Mouse (Mus musculus) MEL (cell line): ENCODE measurements around the gene Klf13. TPM values are rescaled to one million over a fixed set of nuclear protein-coding genes. Genes with fewer than 3 reads are reported as not detected.

Experiments used
- DNase-seq: peaks from one replicate; pipeline ENCODE4 v3.0.0; 2011; ENCODE audit warnings: low read depth, low spot score
- H3K27ac ChIP-seq: 2 replicates; pipeline ENCODE4 v1.5.1; 2012; ENCODE audit warnings: low read depth, mild to moderate bottlenecking, control low read depth, low read length, moderate library complexity; ENCODE audit not compliant: control insufficient read depth
- H3K27me3 ChIP-seq, 2 experiments: fragments of 150-350 bp in 1 of 2; sonication (generic) in 1 of 2; 2 replicates each; pipeline ENCODE4 v1.6.1; 2012; ENCODE audit warnings: low read length in 2 of 2, mild to moderate bottlenecking in 2 of 2, improper control_type of control experiment in 1 of 2, moderate library complexity in 1 of 2; ENCODE audit not compliant: insufficient read depth in 2 of 2, control insufficient read depth in 1 of 2
- H3K36me3 ChIP-seq, 2 experiments: 2 replicates each; pipeline ENCODE4 v1.6.1; 2012 to 2014; ENCODE audit warnings: low read length in 2 of 2, improper control_type of control experiment in 1 of 2, inconsistent platforms in 1 of 2, mild to moderate bottlenecking in 1 of 2; ENCODE audit not compliant: insufficient read depth in 2 of 2, control insufficient read depth in 1 of 2
- H3K4me1 ChIP-seq, 2 experiments: fragments of 150-350 bp in 1 of 2; sonication (generic) in 1 of 2; 2 replicates each; pipeline ENCODE4 v1.6.1; 2012; ENCODE audit warnings: low read length in 2 of 2, improper control_type of control experiment in 1 of 2, mild to moderate bottlenecking in 1 of 2; ENCODE audit not compliant: insufficient read depth in 2 of 2, control insufficient read depth in 1 of 2
- H3K4me3 ChIP-seq, 2 experiments: fragments of 150-350 bp in 1 of 2; sonication (generic) in 1 of 2; 2 replicates each; pipeline ENCODE4 v1.5.1; 2012; ENCODE audit warnings: low read depth in 2 of 2, low read length in 2 of 2, mild to moderate bottlenecking in 2 of 2, moderate library complexity in 2 of 2, control low read depth in 1 of 2, improper control_type of control experiment in 1 of 2; ENCODE audit not compliant: control insufficient read depth in 1 of 2, insufficient read depth in 1 of 2
- H3K79me2 ChIP-seq: 2 replicates; pipeline ENCODE4 v1.6.1; 2012; ENCODE audit warnings: mild to moderate bottlenecking, low read length, moderate library complexity; ENCODE audit not compliant: control insufficient read depth, poor library complexity, insufficient read depth
- H3K9ac ChIP-seq: 2 replicates; pipeline ENCODE4 v1.6.1; 2012; ENCODE audit warnings: low read depth, mild to moderate bottlenecking, control low read depth, low read length, moderate library complexity; ENCODE audit not compliant: control insufficient read depth, poor library complexity, severe bottlenecking
- H3K9me3 ChIP-seq: fragments of 150-350 bp; sonication (generic); replicated peaks from 2 replicates; pipeline ENCODE4 v1.6.1; 2012; ENCODE audit warnings: mild to moderate bottlenecking, low read length, improper control_type of control experiment, moderate library complexity; ENCODE audit not compliant: insufficient read depth
- BHLHE40 ChIP-seq: IDR thresholded peaks from 2 replicates; pipeline ENCODE4 v1.6.1; 2012; ENCODE audit warnings: low read depth, mild to moderate bottlenecking, inconsistent platforms, low read length, improper control_type of control experiment, borderline replicate concordance
- CHD1 ChIP-seq: IDR thresholded peaks from 2 replicates; pipeline ENCODE4 v1.6.1; 2012; ENCODE audit warnings: low read depth, mild to moderate bottlenecking, inconsistent platforms, low read length, improper control_type of control experiment
- CTCF ChIP-seq, 3 experiments: IDR thresholded peaks in 2 of 3; conservative IDR thresholded peaks in 1 of 3; 2 replicates each; pipeline ENCODE4 v1.5.1; 2011 to 2012; ENCODE audit warnings: low read length in 3 of 3, low read depth in 2 of 3, mild to moderate bottlenecking in 2 of 3, improper control_type of control experiment in 1 of 3, inconsistent platforms in 1 of 3, mixed read lengths in 1 of 3, moderate library complexity in 1 of 3; ENCODE audit not compliant: control insufficient read depth in 1 of 3, insufficient read depth in 1 of 3, poor library complexity in 1 of 3, severe bottlenecking in 1 of 3
- ELF1 ChIP-seq: IDR thresholded peaks from 2 replicates; pipeline ENCODE4 v1.6.1; 2014; ENCODE audit warnings: low read depth, mild to moderate bottlenecking, inconsistent platforms, low read length, improper control_type of control experiment, moderate library complexity
- EP300 ChIP-seq, 2 experiments: IDR thresholded peaks; 2 replicates each; pipeline ENCODE4 v1.6.1; 2011; ENCODE audit warnings: improper control_type of control experiment in 2 of 2, low read length in 2 of 2, low read depth in 1 of 2, mild to moderate bottlenecking in 1 of 2
- ETS1 ChIP-seq: IDR thresholded peaks from 2 replicates; pipeline ENCODE4 v1.6.1; 2012; ENCODE audit warnings: low read depth, mild to moderate bottlenecking, inconsistent platforms, low read length, improper control_type of control experiment, moderate library complexity
- HCFC1 ChIP-seq: IDR thresholded peaks from 2 replicates; pipeline ENCODE4 v1.6.1; 2012; ENCODE audit warnings: low read depth, mild to moderate bottlenecking, inconsistent platforms, low read length, improper control_type of control experiment, moderate library complexity
- KAT2A ChIP-seq: conservative IDR thresholded peaks from 2 replicates; pipeline ENCODE4 v1.6.1; 2012; ENCODE audit warnings: low read depth, low read length, improper control_type of control experiment, inconsistent platforms
- MAFK ChIP-seq: IDR thresholded peaks from 2 replicates; pipeline ENCODE4 v1.6.1; 2011; ENCODE audit warnings: low read depth, mild to moderate bottlenecking, low read length, improper control_type of control experiment, borderline replicate concordance
- MAX ChIP-seq: IDR thresholded peaks from 2 replicates; pipeline ENCODE4 v1.6.1; 2011; ENCODE audit warnings: low read length, improper control_type of control experiment
- MXI1 ChIP-seq: IDR thresholded peaks from 2 replicates; pipeline ENCODE4 v1.6.1; 2011; ENCODE audit warnings: mild to moderate bottlenecking, low read depth, low read length, improper control_type of control experiment
- MYB ChIP-seq: IDR thresholded peaks from 2 replicates; pipeline ENCODE4 v1.6.1; 2011; ENCODE audit warnings: mild to moderate bottlenecking, low read depth, low read length, improper control_type of control experiment
- POLR2A ChIP-seq, 2 experiments: IDR thresholded peaks; 2 replicates each; pipeline ENCODE4 v1.6.1; 2011 to 2012; ENCODE audit warnings: low read length in 2 of 2, mild to moderate bottlenecking in 2 of 2, control low read depth in 1 of 2, improper control_type of control experiment in 1 of 2, low read depth in 1 of 2, moderate library complexity in 1 of 2; ENCODE audit not compliant: control insufficient read depth in 1 of 2, insufficient read depth in 1 of 2, poor library complexity in 1 of 2
- POLR2AphosphoS5 ChIP-seq: IDR thresholded peaks from 2 replicates; pipeline ENCODE4 v1.6.1; 2012; ENCODE audit warnings: low read depth, borderline replicate concordance, mild to moderate bottlenecking, inconsistent platforms, low read length, moderate library complexity, mixed read lengths
- RAD21 ChIP-seq: IDR thresholded peaks from 2 replicates; pipeline ENCODE4 v1.6.1; 2011; ENCODE audit warnings: mild to moderate bottlenecking, low read depth, low read length, improper control_type of control experiment
- SMC3 ChIP-seq: IDR thresholded peaks from 2 replicates; pipeline ENCODE4 v1.6.1; 2011; ENCODE audit warnings: low read depth, low read length, improper control_type of control experiment
- TAL1 ChIP-seq: IDR thresholded peaks from 2 replicates; pipeline ENCODE4 v1.6.1; 2012; ENCODE audit warnings: mild to moderate bottlenecking, inconsistent platforms, low read length, moderate library complexity, mixed read lengths
- TBP ChIP-seq: IDR thresholded peaks from 2 replicates; pipeline ENCODE4 v1.8.0; 2011; ENCODE audit warnings: low read depth, low read length, improper control_type of control experiment
- TCF12 ChIP-seq: IDR thresholded peaks from 2 replicates; pipeline ENCODE4 v1.6.1; 2014; ENCODE audit warnings: low read depth, mild to moderate bottlenecking, inconsistent platforms, low read length, improper control_type of control experiment, moderate library complexity
- USF1 ChIP-seq: IDR thresholded peaks from 2 replicates; pipeline ENCODE4 v1.6.1; 2014; ENCODE audit warnings: low read depth, mild to moderate bottlenecking, inconsistent platforms, low read length, improper control_type of control experiment, moderate library complexity
- USF2 ChIP-seq, 2 experiments: IDR thresholded peaks; 2 replicates each; pipeline ENCODE4 v1.6.1; 2011 to 2012; ENCODE audit warnings: improper control_type of control experiment in 2 of 2, low read length in 2 of 2, borderline replicate concordance in 1 of 2, inconsistent platforms in 1 of 2, low read depth in 1 of 2, mild to moderate bottlenecking in 1 of 2; ENCODE audit not compliant: insufficient read depth in 1 of 2
- ZC3H11A ChIP-seq: IDR thresholded peaks from 2 replicates; pipeline ENCODE4 v1.6.1; 2012; ENCODE audit warnings: low read depth, mild to moderate bottlenecking, inconsistent platforms, low read length, improper control_type of control experiment
- ZKSCAN1 ChIP-seq: IDR thresholded peaks from 2 replicates; pipeline ENCODE4 v1.6.1; 2012; ENCODE audit warnings: low read depth, mild to moderate bottlenecking, inconsistent platforms, low read length, improper control_type of control experiment, moderate library complexity
- ZMIZ1 ChIP-seq: IDR thresholded peaks from 2 replicates; pipeline ENCODE4 v1.6.1; 2012; ENCODE audit warnings: low read depth, mild to moderate bottlenecking, inconsistent platforms, low read length, improper control_type of control experiment, moderate library complexity
- ZNF384 ChIP-seq: IDR thresholded peaks from 2 replicates; pipeline ENCODE4 v1.6.1; 2012; ENCODE audit warnings: low read depth, mild to moderate bottlenecking, inconsistent platforms, low read length, improper control_type of control experiment
- polyA plus RNA-seq, 2 experiments: library from polyadenylated mRNA; stranded (reverse) in 1 of 2; unstranded in 1 of 2; fragments of >175 nt in 1 of 2; fragments of >200 nt in 1 of 2; gene quantifications; 2 replicates each; pipeline versions ENCODE4 v1.2.1 to v1.2.4; 2012; ENCODE audit warnings: low replicate concordance in 2 of 2, low read depth in 1 of 2; ENCODE audit not compliant: insufficient read length in 2 of 2, insufficient read depth in 1 of 2, missing spikeins in 1 of 2
- total RNA-seq: library from RNA; depleted of rRNA; stranded (reverse); fragments of 300-350 nt; gene quantifications from 2 replicates; pipeline ENCODE4 v1.2.3, GENCODE M21; 2012

Gene Klf13
- total and polyA plus RNA-seq, 3 experiments: 21.6 to 118 (median 26.9) TPM

DNA sequence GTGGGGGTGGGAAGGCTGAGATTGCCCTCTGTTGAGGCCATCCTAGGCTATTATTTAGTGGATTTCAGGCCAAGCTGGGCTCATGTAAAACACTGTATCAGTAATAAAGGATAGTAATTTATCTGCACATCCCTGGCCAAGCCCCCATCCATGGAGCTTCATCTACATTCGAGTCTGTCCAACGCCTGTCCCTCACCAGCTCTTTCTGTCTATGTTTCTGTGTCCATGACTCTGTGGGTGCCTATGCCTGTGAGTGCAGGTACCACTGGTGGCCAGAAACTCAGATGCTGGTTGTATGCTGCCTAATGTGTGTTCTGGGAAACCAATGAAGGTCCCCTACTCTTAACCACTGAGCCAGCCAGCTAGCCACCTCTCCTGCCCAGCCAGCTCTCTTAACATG lies 38.3 kb downstream of the Klf13 start:
- no peak for TF ChIP-seq TAL1
- peaks cover 16 to 27% of the 10 kb centered on the region in 2 experiments for H3K4me1 ChIP-seq

DNA sequence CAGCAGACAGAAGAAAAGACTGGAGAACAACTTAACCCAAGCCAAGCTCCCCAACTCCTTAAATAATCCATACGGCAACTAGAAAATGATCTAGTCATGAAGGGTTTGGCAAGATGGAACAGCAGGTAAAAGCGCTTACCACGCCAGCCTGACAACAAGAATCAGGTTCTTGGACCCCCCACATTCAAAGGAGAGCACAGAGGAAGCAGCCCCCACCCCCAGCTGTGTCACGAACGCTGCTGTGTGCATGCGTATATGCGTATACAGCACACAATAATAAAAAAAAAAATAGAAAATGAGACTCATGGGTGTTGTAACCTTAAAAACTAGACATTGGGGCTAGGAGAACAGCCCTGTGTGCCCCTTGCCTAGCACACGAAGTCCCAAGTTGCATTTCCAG lies 38.8 kb downstream of the Klf13 start:
- TF ChIP-seq ETS1: no peak
- no peak for TF ChIP-seq TBP
- no peak for TF ChIP-seq ELF1
- TF ChIP-seq TCF12: no peak
- no peak for TF ChIP-seq EP300 (IDR thresholded peaks at IDR 0.05; ENCODE audit: low read depth in 1 of 2, low read length in 2 of 2)
- no peak for TF ChIP-seq RAD21
- no peak for TF ChIP-seq MYB
- no peak for TF ChIP-seq USF1
- no peak for TF ChIP-seq ZC3H11A
- Histone ChIP-seq H3K4me1 (peaks cover 14 to 23% of the 10 kb centered on the region in 2 experiments), H3K9ac (no peak overlapping the region)

More for the DNA sequence above, 38.3 kb downstream of the Klf13 start:
- H3K79me2 ChIP-seq: peaks cover 39% of the 10 kb centered on the region
- no peak for DNase-seq
- H3K27me3 ChIP-seq: no peaks in the 10 kb centered on the region
- H3K4me3 ChIP-seq: no peak overlapping the region
- no peak overlapping the region for H3K9ac ChIP-seq
- H3K9me3 ChIP-seq: no peaks in the 10 kb centered on the region
- no peak overlapping the region for H3K27ac ChIP-seq
- H3K36me3 ChIP-seq: peaks cover 0 to 20% of the 10 kb centered on the region in 2 experiments; a peak in 2 of 4 replicates

DNA sequence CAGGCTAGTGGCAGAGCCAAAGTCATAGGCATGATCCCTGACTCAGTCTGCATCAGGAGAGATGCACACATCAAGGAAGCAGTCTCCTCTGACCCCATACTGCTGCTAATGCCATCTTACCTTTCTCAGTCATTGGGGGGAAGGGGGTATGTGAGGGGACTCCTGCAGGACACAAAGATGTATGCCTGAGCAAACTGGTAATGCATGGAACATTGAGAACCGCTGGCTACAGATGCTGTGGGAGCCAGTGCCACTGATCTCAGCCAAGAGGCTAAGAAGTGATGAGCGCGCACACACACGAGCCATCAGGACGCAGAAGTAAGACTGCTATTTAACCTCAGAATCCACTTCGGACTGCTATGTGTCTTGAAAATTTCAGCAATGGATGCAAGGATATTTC lies 40.5 kb downstream of the Klf13 start:
- H3K9me3 ChIP-seq: no peaks in the 10 kb centered on the region
- H3K27me3 ChIP-seq: no peaks in the 10 kb centered on the region
- peaks cover 0 to 17% of the 10 kb centered on the region in 2 experiments; a peak in 2 of 4 replicates for H3K36me3 ChIP-seq
- H3K4me1 ChIP-seq: peaks cover 12 to 23% of the 10 kb centered on the region in 2 experiments; a peak in 3 of 4 replicates
- no peak overlapping the region for H3K4me3 ChIP-seq
- DNase-seq: no peak
- no peak for TF ChIP-seq ZMIZ1
- TF ChIP-seq POLR2AphosphoS5: no peak
- TF ChIP-seq CHD1: no peak
- no peak for TF ChIP-seq ZKSCAN1
- no peak for TF ChIP-seq HCFC1
- TF ChIP-seq ZNF384: no peak
- no peak for TF ChIP-seq CTCF (IDR thresholded peaks at IDR 0.05 in 2 of 3, conservative IDR thresholded peaks at IDR 0.05 in 1 of 3; ENCODE audit: control insufficient read depth in 1 of 3, insufficient read depth in 1 of 3, low read depth in 2 of 3, low read length in 3 of 3, poor library complexity in 1 of 3, severe bottlenecking in 1 of 3)
- no peak for TF ChIP-seq BHLHE40
- no peak for TF ChIP-seq USF2 (IDR thresholded peaks at IDR 0.05; ENCODE audit: borderline replicate concordance in 1 of 2, insufficient read depth in 1 of 2, low read depth in 1 of 2, low read length in 2 of 2)
- TF ChIP-seq USF1: no peak
- TF ChIP-seq POLR2A (IDR thresholded peaks at IDR 0.05; ENCODE audit: control insufficient read depth in 1 of 2, insufficient read depth in 1 of 2, low read depth in 1 of 2, low read length in 2 of 2, poor library complexity in 1 of 2): no peak
- TF ChIP-seq SMC3: no peak
- TF ChIP-seq ETS1: no peak
- no peak for TF ChIP-seq MAFK
- TF ChIP-seq MAX: no peak
- TF ChIP-seq EP300 (IDR thresholded peaks at IDR 0.05; ENCODE audit: low read depth in 1 of 2, low read length in 2 of 2): no peak
- TF ChIP-seq RAD21: no peak
- TF ChIP-seq TCF12: no peak
- no peak for TF ChIP-seq KAT2A
- TF ChIP-seq MXI1: no peak
- H3K79me2 ChIP-seq: peaks cover 33% of the 10 kb centered on the region
- H3K27ac ChIP-seq: no peak overlapping the region
- no peak overlapping the region for H3K9ac ChIP-seq

More for the DNA sequence above, 38.8 kb downstream of the Klf13 start:
- Histone ChIP-seq H3K4me3 (no peak overlapping the region), H3K9me3 (no peaks in the 10 kb centered on the region), H3K27me3 (no peaks in the 10 kb centered on the region), H3K79me2 (peaks cover 36% of the 10 kb centered on the region), H3K27ac (no peak overlapping the region), H3K36me3 (peaks cover 0 to 17% of the 10 kb centered on the region in 2 experiments; a peak in 2 of 4 replicates)
- DNase-seq: no peak
